In the genomic region with DNA sequence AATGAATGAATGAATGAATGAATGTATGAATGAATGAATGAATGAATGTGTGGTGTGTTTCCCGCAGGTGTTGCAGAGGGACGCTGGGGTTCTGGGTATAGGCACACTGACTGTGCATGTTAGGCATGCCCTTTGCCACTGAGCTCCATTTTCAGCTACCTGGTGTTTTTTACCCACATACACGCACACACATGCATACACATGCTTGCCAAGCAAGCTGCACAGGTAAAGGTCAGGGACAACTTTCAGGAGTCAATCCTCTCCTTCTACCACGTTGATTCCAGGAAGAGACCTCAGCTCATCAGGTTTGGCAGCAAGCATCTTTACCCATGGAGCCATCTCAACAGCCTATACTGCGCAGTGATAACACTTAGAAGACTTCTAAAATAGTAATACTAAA, we compare ENCODE assay signal across 1 mouse cellular context.
TF ChIP-seq lines count a peak whose summit lies in the region.

No protein-coding gene starts in this region.

TF ChIP-seq in CH12.LX, 34 proteins besides CTCF, POLR2A, EP300 and RAD21 (continued from another document):
- TF ChIP-seq UBTF (IDR thresholded peaks at IDR 0.05; ENCODE audit: low read depth, low read length) (no peak), CHD1 (IDR thresholded peaks at IDR 0.05; ENCODE audit: low read depth, low read length) (no peak), USF2 (conservative IDR thresholded peaks at IDR 0.05; ENCODE audit: low read depth, low read length) (no peak), RCOR1 (conservative IDR thresholded peaks at IDR 0.05; ENCODE audit: low read depth, low read length) (no peak), BHLHE40 (IDR thresholded peaks at IDR 0.05; ENCODE audit: low read depth, low read length) (no peak)
